Mouse (Mus musculus) ES-E14 (cell line): Measurements from ENCODE around the gene Sept10.

Experiments
- CHD2 ChIP-seq: IDR thresholded peaks from 2 replicates; pipeline ENCODE4 v1.6.1; 2014; ENCODE audit warnings: mild to moderate bottlenecking, low read depth, low read length, inconsistent platforms
- HCFC1 ChIP-seq: IDR thresholded peaks from 2 replicates; pipeline ENCODE4 v1.6.1; 2012; ENCODE audit warnings: low read length, inconsistent platforms, borderline replicate concordance; ENCODE audit not compliant: insufficient read depth
- MAFK ChIP-seq: IDR thresholded peaks from 2 replicates; pipeline ENCODE4 v1.6.1; 2014; ENCODE audit warnings: mild to moderate bottlenecking, low read depth, low read length, inconsistent platforms; ENCODE audit not compliant: insufficient read depth
- ZC3H11A ChIP-seq: IDR thresholded peaks from 2 replicates; pipeline ENCODE4 v1.6.1; 2012; ENCODE audit warnings: low read depth, mild to moderate bottlenecking, inconsistent platforms, low read length, borderline replicate concordance

DNA sequence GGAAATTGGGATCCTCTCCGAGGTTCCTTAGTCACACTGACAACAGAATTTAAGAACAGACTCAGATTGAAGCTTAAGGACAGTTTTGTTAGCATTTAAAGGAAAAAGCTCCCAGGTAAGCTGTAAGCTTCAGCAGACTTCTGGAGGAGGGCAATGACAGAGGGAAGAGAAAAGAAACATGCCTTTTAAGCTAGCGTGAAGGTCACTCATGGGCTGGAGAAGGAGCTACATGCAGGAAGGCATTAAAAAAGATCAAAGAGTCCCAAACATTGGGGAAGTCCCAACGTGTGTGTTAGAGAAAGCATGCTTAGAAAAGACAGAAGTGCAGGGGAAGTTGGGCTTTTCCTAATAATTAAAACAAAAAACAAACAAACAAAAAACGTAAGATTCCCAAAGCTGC lies 14.2 kb upstream of the Sept10 start:
- TF ChIP-seq ZC3H11A, result no peak
- no peak for TF ChIP-seq CHD2
- no peak for TF ChIP-seq HCFC1
- TF ChIP-seq MAFK, result no peak
